Mouse (Mus musculus) liver, embryonic 11.5 days (tissue): ENCODE data around the gene Trpv4. TPM values are rescaled to one million over a fixed set of nuclear protein-coding genes. Genes with fewer than 3 reads are reported as not detected.

Experiments used
- ATAC-seq: fragments of 200-750 bp; cut with Nextera tagmentation; replicated peaks from 2 replicates; pipeline ENCODE4 v1.8.0; 2017; ENCODE audit warnings: moderate number of reproducible peaks, mild to moderate bottlenecking, moderate TSS enrichment, moderate library complexity; ENCODE audit not compliant: low FRiP score
- DNase-seq: peaks from one replicate; pipeline ENCODE4 v3.0.0-alpha.2; 2017; ENCODE audit warnings: low spot score
- H3K27ac ChIP-seq: fragments of 300-500 bp; sonication (generic); 2 replicates; pipeline ENCODE4 v1.5.1; 2014; ENCODE audit warnings: mild to moderate bottlenecking, low read depth, low read length, control low read depth
- H3K27me3 ChIP-seq: fragments of 300-500 bp; sonication (generic); replicated peaks from 2 replicates; pipeline ENCODE4 v1.6.1; 2014; ENCODE audit warnings: low read length, mixed read lengths; ENCODE audit not compliant: control insufficient read depth, insufficient read depth
- H3K36me3 ChIP-seq: fragments of 300-500 bp; sonication (generic); 2 replicates; pipeline ENCODE4 v1.6.1; 2014; ENCODE audit warnings: mild to moderate bottlenecking, low read length, moderate library complexity, mixed read lengths; ENCODE audit not compliant: control insufficient read depth, insufficient read depth
- H3K4me1 ChIP-seq: fragments of 300-500 bp; sonication (generic); replicated peaks from 2 replicates; pipeline ENCODE4 v1.6.1; 2014; ENCODE audit warnings: low read length, mixed read lengths; ENCODE audit not compliant: control insufficient read depth, insufficient read depth
- H3K4me2 ChIP-seq: fragments of 300-500 bp; sonication (generic); 2 replicates; pipeline ENCODE4 v1.6.1; 2014; ENCODE audit warnings: mild to moderate bottlenecking, control low read depth, moderate library complexity
- H3K4me3 ChIP-seq: fragments of 300-500 bp; sonication (generic); 2 replicates; pipeline ENCODE4 v1.5.1; 2014; ENCODE audit warnings: low read depth, low read length, control low read depth
- H3K9ac ChIP-seq: fragments of 300-500 bp; sonication (generic); 2 replicates; pipeline ENCODE4 v1.6.1; 2014; ENCODE audit warnings: low read depth, low read length, control low read depth
- H3K9me3 ChIP-seq: fragments of 300-500 bp; sonication (generic); 2 replicates; pipeline ENCODE4 v1.6.1; 2016; ENCODE audit warnings: low read length, inconsistent platforms, mixed read lengths; ENCODE audit not compliant: control insufficient read depth
- WGBS: fragments of 180-500 bp; shearing (Covaris S2); extraction: QIAGEN DNeasy Blood & Tissue Kit; methylation state at CpG from one replicate; pipeline ENCODE4 v1.1.7; 2014; 5-methylcytosine and 5-hydroxymethylcytosine counted together
- polyA plus RNA-seq: library from polyadenylated mRNA; unstranded; fragments of >200 nt; fragmentation: Nextera tagmentation; extraction: Ambion mirVana; gene quantifications from 2 replicates; pipeline ENCODE4 v1.2.1, GENCODE M21; 2014

Gene Trpv4
- polyA plus RNA-seq, 1 experiment from 2014 or later = 0.56 TPM

DNA sequence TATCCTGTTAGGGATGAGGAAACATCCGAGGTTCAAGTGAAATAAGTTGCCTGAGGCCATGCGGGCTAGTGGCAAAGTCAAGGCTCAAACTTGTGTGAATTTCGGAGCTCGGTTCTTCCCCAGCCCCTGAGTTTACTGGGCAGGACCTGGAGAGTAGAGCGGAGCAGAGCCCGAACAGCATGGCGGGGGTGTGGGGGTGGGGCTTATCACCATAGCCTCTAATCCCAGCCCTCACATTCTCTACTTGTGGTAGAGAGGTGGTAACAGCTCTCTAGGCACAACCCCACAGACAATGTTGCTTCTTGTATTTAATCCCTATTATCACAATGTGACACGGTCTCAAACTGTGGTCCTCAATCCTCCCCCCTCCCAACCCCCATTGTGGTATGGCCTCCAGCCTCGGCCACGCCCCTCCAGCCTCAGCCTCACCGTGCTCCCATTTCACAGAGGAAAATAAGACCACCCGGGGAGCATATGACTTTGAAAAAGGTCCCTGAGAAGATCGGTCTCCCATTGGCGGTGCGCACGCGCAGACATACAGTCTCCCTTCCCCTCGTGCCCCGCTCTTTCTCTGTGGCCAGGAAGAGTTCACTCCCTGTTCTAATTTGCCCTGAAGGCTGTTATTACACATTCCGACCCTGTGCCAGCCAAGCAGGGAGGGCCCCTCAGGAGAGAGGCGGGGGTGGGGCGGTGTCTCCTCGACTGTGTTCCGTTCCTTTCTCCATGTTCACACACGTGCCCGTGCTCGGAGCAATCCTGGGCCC, 10.8 kb downstream of the Trpv4 start:
- H3K9ac ChIP-seq = peak overlapping the region; percentile 59
- H3K4me1 ChIP-seq = peaks cover 38% of the 10 kb centered on the region
- peaks cover 11% of the 10 kb centered on the region for H3K27me3 ChIP-seq
- WGBS = 2% methylated on average over 27 of the region's 27 CpGs
- H3K4me3 ChIP-seq = peak overlapping the region; percentile 41
- ATAC-seq (peak; percentile 78), DNase-seq (peak; percentile 74)
- peak overlapping the region; percentile 25 for H3K27ac ChIP-seq
- no peaks in the 10 kb centered on the region for H3K36me3 ChIP-seq
- H3K9me3 ChIP-seq = no peaks in the 10 kb centered on the region
- H3K4me2 ChIP-seq = peak overlapping the region; percentile 75

- WGBS = 86% methylated on average over 5 of the region's 5 CpGs
- ATAC-seq = no peak
- peaks cover 36% of the 10 kb centered on the region for H3K4me1 ChIP-seq
These were observed 12.3 kb downstream of the Trpv4 start for GRCm38 (mm10) chr5:114645916-114646315.

DNA sequence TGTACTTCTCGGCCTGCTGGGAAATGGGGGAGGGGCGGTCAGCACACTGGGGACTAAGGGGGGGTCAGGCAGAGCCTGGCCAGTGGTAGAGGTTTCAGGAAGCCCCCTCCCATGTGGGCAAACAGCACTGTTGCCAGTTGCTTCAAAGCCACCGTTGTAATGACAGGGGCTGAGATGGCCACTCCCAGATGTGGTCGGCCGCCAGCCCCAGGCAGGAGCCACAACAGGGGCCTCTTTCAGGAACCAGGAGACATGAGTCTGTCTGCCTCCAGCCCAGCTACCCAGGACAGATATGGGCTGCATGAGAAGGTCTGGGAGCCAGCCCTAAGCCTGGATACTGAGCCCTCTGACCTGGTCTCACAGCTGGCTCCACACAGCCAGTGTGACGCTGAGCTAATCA, 13.3 kb downstream of the Trpv4 start:
- no peak overlapping the region for H3K4me3 ChIP-seq
- H3K4me2 ChIP-seq = peak overlapping the region; percentile 22; the same call in 1 of the 2 replicates
- WGBS = 17% methylated on average over 6 of the region's 6 CpGs
- H3K9ac ChIP-seq = no peak overlapping the region
- no peaks in the 10 kb centered on the region for H3K9me3 ChIP-seq
- H3K36me3 ChIP-seq = no peaks in the 10 kb centered on the region
- DNase-seq (no peak), ATAC-seq (no peak)
- H3K4me1 ChIP-seq = peaks cover 26% of the 10 kb centered on the region
- no peak overlapping the region for H3K27ac ChIP-seq
- H3K27me3 ChIP-seq = peaks cover 8% of the 10 kb centered on the region; the same call in 1 of the 2 replicates

More at GRCm38 (mm10) chr5:114645916-114646315, 12.3 kb downstream of the Trpv4 start:
- peaks cover 14% of the 10 kb centered on the region for H3K27me3 ChIP-seq
- no peak overlapping the region for H3K4me2 ChIP-seq
- no peak for DNase-seq
- no peaks in the 10 kb centered on the region for H3K36me3 ChIP-seq
- no peaks in the 10 kb centered on the region for H3K9me3 ChIP-seq
- H3K27ac ChIP-seq = no peak overlapping the region
- H3K9ac ChIP-seq = no peak overlapping the region
- H3K4me3 ChIP-seq = no peak overlapping the region

DNA sequence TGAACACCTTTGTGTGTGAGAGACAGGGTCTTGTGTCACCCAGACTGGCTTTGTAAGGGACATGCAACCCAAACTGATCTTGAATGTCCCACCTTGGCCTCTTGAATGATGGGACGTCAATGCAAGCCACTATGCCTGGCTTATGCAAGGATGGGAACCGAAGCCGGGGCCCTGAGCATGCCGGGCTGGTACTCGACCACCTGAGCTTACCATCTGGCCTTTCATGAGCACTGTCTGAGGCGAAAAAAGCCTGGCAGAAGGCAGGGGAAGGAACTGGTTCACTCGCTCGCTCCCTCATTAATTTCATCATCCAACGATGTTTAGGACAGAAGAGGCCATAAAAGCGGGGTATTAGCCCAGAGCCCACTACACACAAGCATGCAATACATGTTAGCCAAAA, 17.4 kb downstream of the Trpv4 start:
- DNase-seq = no peak
- ATAC-seq = no peak
- H3K4me3 ChIP-seq = no peak overlapping the region
- H3K9me3 ChIP-seq = no peaks in the 10 kb centered on the region
- H3K4me1 ChIP-seq = peaks cover 11% of the 10 kb centered on the region
- H3K27ac ChIP-seq = no peak overlapping the region
- H3K36me3 ChIP-seq = no peaks in the 10 kb centered on the region
- 74% methylated on average over 10 of the region's 10 CpGs for WGBS
- H3K27me3 ChIP-seq = peaks cover 15% of the 10 kb centered on the region
- no peak overlapping the region for H3K9ac ChIP-seq
- no peak overlapping the region for H3K4me2 ChIP-seq

- peaks cover 15% of the 10 kb centered on the region for H3K27me3 ChIP-seq
- no peak overlapping the region for H3K9ac ChIP-seq
- no peak overlapping the region for H3K4me3 ChIP-seq
- ATAC-seq (no peak), DNase-seq (no peak)
- H3K27ac ChIP-seq = no peak overlapping the region
- H3K9me3 ChIP-seq = no peaks in the 10 kb centered on the region
- peaks cover under 1% of the 10 kb centered on the region for H3K4me1 ChIP-seq
- WGBS = 25% methylated on average over 7 of the region's 7 CpGs
- H3K4me2 ChIP-seq = no peak overlapping the region
- H3K36me3 ChIP-seq = no peaks in the 10 kb centered on the region
These were observed 18.6 kb downstream of the Trpv4 start for GRCm38 (mm10) chr5:114639645-114639957.

DNA sequence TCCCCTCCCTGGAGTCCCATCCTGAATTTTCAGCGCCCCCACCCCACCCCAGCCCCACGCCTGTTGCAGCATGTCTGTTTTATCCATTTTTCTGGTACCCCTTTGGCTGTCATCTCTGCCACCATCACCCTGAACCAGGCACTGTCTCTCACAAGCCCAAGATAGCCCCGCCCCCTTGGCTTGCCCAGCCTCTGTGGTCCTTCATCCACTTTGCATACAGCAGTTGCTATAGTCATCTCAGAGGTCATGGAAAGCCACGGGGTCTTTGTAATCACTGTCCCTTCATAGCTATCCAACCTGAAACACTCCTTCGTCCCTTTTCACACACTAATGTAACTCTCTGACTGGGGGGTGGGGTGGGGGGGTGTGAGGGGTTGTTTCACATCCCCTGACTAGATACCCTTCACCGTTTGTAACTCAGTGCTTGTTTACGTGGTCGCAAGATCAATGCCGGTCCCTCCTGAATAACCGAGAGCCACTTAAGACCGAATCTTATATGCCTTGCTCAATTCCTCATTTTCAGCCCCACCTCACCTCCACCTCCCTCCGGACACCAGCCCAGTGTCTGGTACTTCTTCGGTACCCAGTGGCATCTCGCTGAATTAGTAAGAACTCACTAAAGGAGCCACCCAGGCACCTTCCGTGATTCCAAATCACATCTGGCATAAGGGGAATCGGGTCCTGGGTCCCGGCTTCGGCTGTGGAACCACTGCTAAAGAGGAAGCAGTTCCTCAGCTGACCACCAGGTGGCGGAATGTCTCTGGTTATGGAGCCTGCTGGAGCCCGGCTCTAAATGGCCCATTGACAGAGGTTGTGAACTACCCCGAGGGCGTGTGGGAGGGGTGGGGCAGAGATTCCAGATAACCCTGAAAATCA, 19.2 kb downstream of the Trpv4 start:
- ATAC-seq (peak; percentile 71), DNase-seq (peak; percentile 79)
- H3K9ac ChIP-seq = no peak overlapping the region
- H3K36me3 ChIP-seq = no peaks in the 10 kb centered on the region
- peaks cover 15% of the 10 kb centered on the region for H3K27me3 ChIP-seq
- 0 out of 2 replicates have a peak overlapping the region, but pooled peaks have one; percentile 0 for H3K4me2 ChIP-seq
- no peaks in the 10 kb centered on the region for H3K9me3 ChIP-seq
- 14% methylated on average over 22 of the region's 22 CpGs for whole genome bisulfite sequencing
- H3K4me1 ChIP-seq = no peaks in the 10 kb centered on the region
- H3K27ac ChIP-seq = no peak overlapping the region
- no peak overlapping the region for H3K4me3 ChIP-seq

- ATAC-seq (no peak), DNase-seq (no peak)
- H3K27ac ChIP-seq = no peak overlapping the region
- 76% methylated on average over 25 of the region's 25 CpGs for WGBS
- no peaks in the 10 kb centered on the region for H3K36me3 ChIP-seq
- no peaks in the 10 kb centered on the region for H3K4me1 ChIP-seq
- no peaks in the 10 kb centered on the region for H3K9me3 ChIP-seq
- H3K27me3 ChIP-seq = peaks cover 11% of the 10 kb centered on the region
- no peak overlapping the region for H3K9ac ChIP-seq
- no peak overlapping the region for H3K4me2 ChIP-seq
- H3K4me3 ChIP-seq = no peak overlapping the region
These were observed 22.1 kb downstream of the Trpv4 start for GRCm38 (mm10) chr5:114636091-114636490.

DNA sequence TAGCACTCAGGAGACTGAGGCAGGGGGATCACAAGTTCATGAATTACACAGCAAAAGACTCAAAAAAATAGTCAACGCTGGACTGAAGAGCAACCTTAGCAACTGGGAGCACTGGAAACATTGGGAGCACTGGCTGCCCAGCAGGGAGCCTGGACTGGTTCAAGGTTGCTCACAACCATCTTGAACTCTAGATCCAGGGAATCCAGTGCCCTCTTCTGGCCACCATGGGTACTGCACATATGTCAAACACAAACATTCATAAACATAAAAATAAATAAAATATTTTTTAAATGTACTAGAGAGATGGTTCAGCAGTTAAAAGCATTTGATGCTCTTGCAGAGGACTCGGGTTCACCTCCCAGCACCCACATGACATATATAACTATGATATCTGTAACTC, 26.9 kb downstream of the Trpv4 start:
- ATAC-seq (no peak), DNase-seq (no peak)
- Histone ChIP-seq H3K27ac (no peak overlapping the region), H3K36me3 (no peaks in the 10 kb centered on the region), H3K4me1 (no peaks in the 10 kb centered on the region), H3K4me2 (no peak overlapping the region), H3K9ac (no peak overlapping the region), H3K4me3 (no peak overlapping the region), H3K27me3 (peaks cover 3% of the 10 kb centered on the region; the same call in 1 of the 2 replicates), H3K9me3 (no peaks in the 10 kb centered on the region)
- 41% methylated on average over 2 of the region's 2 CpGs for WGBS
